Mouse (Mus musculus) heart, embryonic 16.5 days (tissue): Measurements from ENCODE around the gene Tac1. TPM values are rescaled to one million over a fixed set of nuclear protein-coding genes. Genes with fewer than 3 reads are reported as not detected.
"Not testable (repeated sequence)": the region's sequence is repeated elsewhere in the genome, so short reads cannot be mapped to it uniquely, and the experiment has no call there.

Experiments
- ATAC-seq: fragments of 200-750 bp; cut with Nextera tagmentation; replicated peaks from 2 replicates; pipeline ENCODE4 v1.8.0; 2017; ENCODE audit warnings: moderate number of reproducible peaks; ENCODE audit not compliant: insufficient read depth, low FRiP score; ENCODE audit errors: extremely low read depth
- H3K27ac ChIP-seq: fragments of 300-500 bp; sonication (generic); 2 replicates; pipeline ENCODE4 v1.5.1; 2014; ENCODE audit warnings: mild to moderate bottlenecking, low read length, control low read depth, moderate library complexity
- H3K27me3 ChIP-seq: fragments of 300-500 bp; sonication (generic); 2 replicates; pipeline ENCODE4 v1.6.1; 2014; ENCODE audit warnings: low read length, mixed read lengths; ENCODE audit not compliant: control insufficient read depth, insufficient read depth
- H3K36me3 ChIP-seq: fragments of 300-500 bp; sonication (generic); 2 replicates; pipeline ENCODE4 v1.6.1; 2014; ENCODE audit not compliant: control insufficient read depth, insufficient read depth
- H3K4me1 ChIP-seq: fragments of 300-500 bp; sonication (generic); 2 replicates; pipeline ENCODE4 v1.6.1; 2014; ENCODE audit warnings: low read length, mixed read lengths; ENCODE audit not compliant: control insufficient read depth, insufficient read depth
- H3K4me2 ChIP-seq: fragments of 300-500 bp; sonication (generic); 2 replicates; pipeline ENCODE4 v1.6.1; 2014; ENCODE audit warnings: low read depth, mild to moderate bottlenecking, control low read depth, low read length
- H3K4me3 ChIP-seq: fragments of 300-500 bp; sonication (generic); 2 replicates; pipeline ENCODE4 v1.5.1; 2014; ENCODE audit warnings: mild to moderate bottlenecking, control low read depth, low read length
- H3K9ac ChIP-seq: fragments of 300-500 bp; sonication (generic); 2 replicates; pipeline ENCODE4 v1.6.1; 2014; ENCODE audit warnings: low read length, control low read depth
- H3K9me3 ChIP-seq: fragments of 300-500 bp; sonication (generic); replicated peaks from 2 replicates; pipeline ENCODE4 v1.6.1; 2016; ENCODE audit warnings: low read length; ENCODE audit not compliant: control insufficient read depth
- WGBS: fragments of 180-500 bp; shearing (Covaris S2); extraction: QIAGEN DNeasy Blood & Tissue Kit; methylation state at CpG from one replicate; pipeline ENCODE4 v1.1.7; 2014; 5-methylcytosine and 5-hydroxymethylcytosine counted together
- polyA plus RNA-seq: library from polyadenylated mRNA; unstranded; fragments of >200 nt; fragmentation: Nextera tagmentation; extraction: Ambion mirVana; gene quantifications from 2 replicates; pipeline ENCODE4 v1.2.1, GENCODE M21; 2015

Gene Tac1
- polyA plus RNA-seq, 1 experiment from 2014 or later, result 0.35 TPM

- Histone ChIP-seq H3K27ac (no peak overlapping the region), H3K9ac (no peak overlapping the region), H3K4me2 (no peak overlapping the region), H3K36me3 (no peaks in the 10 kb centered on the region), H3K4me3 (no peak overlapping the region), H3K27me3 (no peaks in the 10 kb centered on the region), H3K4me1 (no peaks in the 10 kb centered on the region), H3K9me3 (no peaks in the 10 kb centered on the region)
- ATAC-seq, result no peak
- 63% methylated on average over 5 of the region's 5 CpGs for WGBS
Observed at GRCm38 (mm10) chr6:7598416-7598815, 43.7 kb downstream of the Tac1 start.

- Histone ChIP-seq H3K4me1 (no peaks in the 10 kb centered on the region), H3K9ac (no peak overlapping the region), H3K4me3 (no peak overlapping the region), H3K27ac (no peak overlapping the region), H3K27me3 (no peaks in the 10 kb centered on the region), H3K4me2 (no peak overlapping the region), H3K9me3 (no peaks in the 10 kb centered on the region), H3K36me3 (no peaks in the 10 kb centered on the region)
- WGBS, result 35% methylated on average over 2 of the region's 2 CpGs
- ATAC-seq, result no peak
Observed at GRCm38 (mm10) chr6:7600228-7600627, 45.5 kb downstream of the Tac1 start.

- Histone ChIP-seq H3K4me2 (no peak overlapping the region), H3K4me3 (no peak overlapping the region), H3K27me3 (no peaks in the 10 kb centered on the region), H3K27ac (no peak overlapping the region), H3K9me3 (no peaks in the 10 kb centered on the region), H3K4me1 (no peaks in the 10 kb centered on the region), H3K9ac (no peak overlapping the region), H3K36me3 (no peaks in the 10 kb centered on the region)
- WGBS, result 84% methylated on average over 4 of the region's 4 CpGs
- ATAC-seq, result no peak
Observed at GRCm38 (mm10) chr6:7601353-7602094, 46.8 kb downstream of the Tac1 start.

DNA sequence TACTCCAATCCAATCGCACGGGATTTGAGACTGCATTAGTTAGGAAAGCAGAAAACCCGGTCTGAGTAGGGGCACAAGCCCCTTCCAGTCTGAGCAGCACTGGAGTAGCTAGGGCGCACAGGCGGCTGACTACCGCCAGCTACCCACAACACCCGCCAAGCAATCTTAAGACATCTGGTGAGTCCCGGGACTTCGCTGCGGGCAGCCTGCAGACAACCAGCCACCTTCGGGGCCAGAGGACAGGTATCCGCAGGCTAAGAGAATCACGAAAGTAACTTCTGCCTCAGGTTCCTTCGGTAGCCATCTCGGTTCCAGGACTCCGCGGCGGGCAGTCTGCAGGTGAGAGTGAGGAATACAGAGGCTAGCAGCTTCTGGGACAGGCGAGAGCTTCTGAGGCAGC lies 59.0 kb downstream of the Tac1 start:
- WGBS, result 86% methylated on average over 19 of the region's 19 CpGs
- not testable (repeated sequence) for H3K9me3 ChIP-seq, H3K27me3 ChIP-seq, H3K4me2 ChIP-seq, H3K27ac ChIP-seq, ATAC-seq, H3K4me1 ChIP-seq, H3K36me3 ChIP-seq, H3K4me3 ChIP-seq, H3K9ac ChIP-seq

Other genes starting within 250 kb of the Tac1 start
- gene Asns, start 138.4 kb downstream of the Tac1 start, polyA plus RNA-seq, result 20.0 and 20.2 TPM in 2 replicates